Mouse (Mus musculus): ENCODE data around the gene AI413582. TPM values are rescaled to one million over a fixed set of nuclear protein-coding genes. Genes with fewer than 3 reads are reported as not detected.
A peak's percentile ranks its signal among the peaks of the same experiment; 100 is the strongest.

The AI413582 gene
- polyA plus RNA-seq, 1 experiment, result 120 TPM

GRCm38 (mm10) chr17:27557181-27557926, 8.2 kb downstream of the AI413582 start:
- 1% methylated on average over 70 of the region's 75 CpGs for WGBS
- Histone ChIP-seq H3K4me1 (replicated peaks; ENCODE audit: control insufficient read depth, insufficient read depth, low read length) (peaks cover 54% of the 10 kb centered on the region), H3K36me3 (ENCODE audit: control insufficient read depth, insufficient read depth, low read length) (peaks cover 15% of the 10 kb centered on the region), H3K27me3 (ENCODE audit: control insufficient read depth, insufficient read depth, low read length) (no peaks in the 10 kb centered on the region), H3K4me3 (ENCODE audit: control insufficient read depth, insufficient read depth, low read length) (peak overlapping the region; percentile 55), H3K27ac (ENCODE audit: control insufficient read depth, insufficient read depth, low read length) (peak overlapping the region; percentile 65)
- DNase-seq, result peak; percentile 94
- TF ChIP-seq POLR2A (IDR thresholded peaks at IDR 0.05; ENCODE audit: control insufficient read depth, extremely low read depth, insufficient read depth, low read length, poor library complexity) (no peak), CTCF (IDR thresholded peaks at IDR 0.05; ENCODE audit: borderline replicate concordance, control insufficient read depth, extremely low read depth, insufficient read depth, low read length, poor library complexity) (peak; percentile 59; the same call in 1 of the 2 replicates)

- peaks cover 53% of the 10 kb centered on the region for H3K4me1 ChIP-seq (replicated peaks; ENCODE audit: control insufficient read depth, insufficient read depth, low read length)
- DNase-seq, result peak; percentile 92
- TF ChIP-seq POLR2A (IDR thresholded peaks at IDR 0.05; ENCODE audit: control insufficient read depth, extremely low read depth, insufficient read depth, low read length, poor library complexity), result peak; percentile 100
- TF ChIP-seq CTCF (IDR thresholded peaks at IDR 0.05; ENCODE audit: borderline replicate concordance, control insufficient read depth, extremely low read depth, insufficient read depth, low read length, poor library complexity), result no peak
- H3K27ac ChIP-seq (ENCODE audit: control insufficient read depth, insufficient read depth, low read length), result peak within 1 kb of the TSS; percentile 70
- peaks cover 9% of the 10 kb centered on the region for H3K36me3 ChIP-seq (ENCODE audit: control insufficient read depth, insufficient read depth, low read length)
- H3K4me3 ChIP-seq (ENCODE audit: control insufficient read depth, insufficient read depth, low read length), result peak within 1 kb of the TSS; percentile 55
- under 1% methylated on average over 79 of the region's 79 CpGs for WGBS
- no peaks in the 10 kb centered on the region for H3K27me3 ChIP-seq (ENCODE audit: control insufficient read depth, insufficient read depth, low read length)
These were observed 9.1 kb downstream of the AI413582 start, which contains the start of gene Hmga1 for GRCm38 (mm10) chr17:27556315-27557011. Hmga1 (plus strand) TSS chr17:27556497.

- peak; percentile 82 for DNase-seq
- WGBS, result 0% methylated on average over 55 of the region's 55 CpGs
- TF ChIP-seq POLR2A (IDR thresholded peaks at IDR 0.05; ENCODE audit: control insufficient read depth, extremely low read depth, insufficient read depth, low read length, poor library complexity) (peak; percentile 36; the same call in 1 of the 2 replicates), CTCF (IDR thresholded peaks at IDR 0.05; ENCODE audit: borderline replicate concordance, control insufficient read depth, extremely low read depth, insufficient read depth, low read length, poor library complexity) (no peak)
- Histone ChIP-seq H3K27me3 (ENCODE audit: control insufficient read depth, insufficient read depth, low read length) (no peaks in the 10 kb centered on the region), H3K36me3 (ENCODE audit: control insufficient read depth, insufficient read depth, low read length) (peaks cover 4% of the 10 kb centered on the region), H3K4me1 (replicated peaks; ENCODE audit: control insufficient read depth, insufficient read depth, low read length) (peaks cover 54% of the 10 kb centered on the region), H3K4me3 (ENCODE audit: control insufficient read depth, insufficient read depth, low read length) (peak overlapping the region; percentile 53), H3K27ac (ENCODE audit: control insufficient read depth, insufficient read depth, low read length) (peak overlapping the region; percentile 70)
These were observed 9.9 kb downstream of the AI413582 start for GRCm38 (mm10) chr17:27555512-27556172.

- Histone ChIP-seq H3K4me1 (replicated peaks; ENCODE audit: control insufficient read depth, insufficient read depth, low read length) (peaks cover 52% of the 10 kb centered on the region), H3K4me3 (ENCODE audit: control insufficient read depth, insufficient read depth, low read length) (peak overlapping the region; percentile 53), H3K27me3 (ENCODE audit: control insufficient read depth, insufficient read depth, low read length) (no peaks in the 10 kb centered on the region), H3K27ac (ENCODE audit: control insufficient read depth, insufficient read depth, low read length) (peak overlapping the region; percentile 70), H3K36me3 (ENCODE audit: control insufficient read depth, insufficient read depth, low read length) (peaks cover 2% of the 10 kb centered on the region; the same call in 1 of the 2 replicates)
- WGBS, result 2% methylated on average over 24 of the region's 39 CpGs
- TF ChIP-seq POLR2A (IDR thresholded peaks at IDR 0.05; ENCODE audit: control insufficient read depth, extremely low read depth, insufficient read depth, low read length, poor library complexity), result no peak
- TF ChIP-seq CTCF (IDR thresholded peaks at IDR 0.05; ENCODE audit: borderline replicate concordance, control insufficient read depth, extremely low read depth, insufficient read depth, low read length, poor library complexity), result no peak
- DNase-seq, result peak; percentile 81
These were observed 10.5 kb downstream of the AI413582 start for GRCm38 (mm10) chr17:27555075-27555511.

GRCm38 (mm10) chr17:27554062-27554960, 11.2 kb downstream of the AI413582 start:
- peak overlapping the region; percentile 53 for H3K4me3 ChIP-seq (ENCODE audit: control insufficient read depth, insufficient read depth, low read length)
- no peaks in the 10 kb centered on the region for H3K27me3 ChIP-seq (ENCODE audit: control insufficient read depth, insufficient read depth, low read length)
- peak overlapping the region; percentile 15 for H3K27ac ChIP-seq (ENCODE audit: control insufficient read depth, insufficient read depth, low read length)
- H3K4me1 ChIP-seq (replicated peaks; ENCODE audit: control insufficient read depth, insufficient read depth, low read length), result peaks cover 47% of the 10 kb centered on the region
- TF ChIP-seq CTCF (IDR thresholded peaks at IDR 0.05; ENCODE audit: borderline replicate concordance, control insufficient read depth, extremely low read depth, insufficient read depth, low read length, poor library complexity) (no peak), POLR2A (IDR thresholded peaks at IDR 0.05; ENCODE audit: control insufficient read depth, extremely low read depth, insufficient read depth, low read length, poor library complexity) (no peak)
- DNase-seq, result no peak
- 55% methylated on average over 20 of the region's 20 CpGs for whole genome bisulfite sequencing
- H3K36me3 ChIP-seq (ENCODE audit: control insufficient read depth, insufficient read depth, low read length), result no peaks in the 10 kb centered on the region
